Mouse (Mus musculus) lung, adult 2 months (tissue): ENCODE results near the gene Batf3.

ENCODE experiments used
- CTCF ChIP-seq: fragments of 200-500 bp; IDR thresholded peaks from 2 replicates; pipeline ENCODE4 v1.5.1; 2011; ENCODE audit warnings: mild to moderate bottlenecking, low read length, control low read depth; ENCODE audit not compliant: insufficient read depth
- POLR2A ChIP-seq: fragments of 200-500 bp; IDR thresholded peaks from 2 replicates; pipeline ENCODE4 v1.6.1; 2011; ENCODE audit warnings: low read depth, mild to moderate bottlenecking, control low read depth, low read length, borderline replicate concordance; ENCODE audit errors: extremely low read depth

DNA sequence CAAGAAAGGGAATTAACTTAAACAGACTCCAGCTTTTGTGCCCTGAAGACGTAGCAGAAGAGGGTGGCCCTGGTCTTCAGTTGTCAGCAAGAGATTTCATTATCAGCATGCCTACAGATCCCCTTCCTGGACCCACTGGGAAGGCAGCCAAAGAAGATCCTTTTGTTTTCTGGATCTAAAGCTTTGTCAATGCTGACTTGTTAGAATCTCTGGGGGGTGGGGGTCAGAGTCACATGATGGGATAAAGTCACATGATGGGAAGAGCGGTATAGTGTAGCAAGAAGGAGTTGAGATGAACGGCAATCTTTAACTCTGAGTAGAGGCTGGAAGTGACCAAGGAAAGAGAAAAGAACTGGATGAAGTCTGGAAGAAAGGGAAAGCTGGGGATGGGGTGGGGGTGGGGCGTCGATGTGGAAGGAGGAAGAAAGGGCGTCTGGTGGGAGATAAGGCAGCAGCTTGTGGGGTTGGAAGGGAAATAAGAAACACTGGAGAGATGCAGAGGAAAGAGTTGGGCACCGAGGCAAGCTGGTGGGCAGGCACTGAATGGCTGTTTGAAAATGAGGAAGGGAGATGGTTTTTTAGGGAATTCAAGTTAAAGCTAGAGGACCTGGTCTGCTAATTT lies 41.3 kb downstream of the Batf3 start:
- TF ChIP-seq POLR2A (no peak), CTCF (no peak)
